Comparison of ENCODE assay signal across 8 mouse cellular contexts in genomic region chr11:31550747-31551613, GRCm38 (mm10).
DNase-seq lines count a peak whose midpoint lies in the region; ATAC-seq lines count a peak whose summit lies in the region.

No protein-coding gene starts in this region.

- peak; percentile 19 for DNase-seq in urinary bladder, postnatal 25 days (ENCODE audit: low spot score)
- DNase-seq in urinary bladder, postnatal 10 days (ENCODE audit: low spot score): no peak
- peak; percentile 75 for DNase-seq in gastrocnemius, postnatal 25 days
- no peak for DNase-seq in left cerebral cortex, postnatal 36 days (ENCODE audit: low spot score in 2 of 2)
- DNase-seq in right cerebral cortex, postnatal 36 days (ENCODE audit: low spot score in 2 of 2): no peak

- H3K4me2 ChIP-seq in kidney, embryonic 16.5 days (replicated peaks; ENCODE audit: low read depth, low read length): no peak overlapping the region
- H3K4me2 ChIP-seq in stomach, embryonic 15.5 days: no peak overlapping the region

- H3K27ac ChIP-seq in kidney, embryonic 16.5 days (ENCODE audit: low read length): peak overlapping the region; percentile 36
- H3K27ac ChIP-seq in stomach, embryonic 15.5 days: no peak overlapping the region

- H3K9me3 ChIP-seq in kidney, embryonic 16.5 days (ENCODE audit: low read length): no peaks in the 10 kb centered on the region; the same call in 1 of the 2 replicates
- no peaks in the 10 kb centered on the region for H3K9me3 ChIP-seq in stomach, embryonic 15.5 days

- 45% methylated on average over 6 of the region's 6 CpGs for WGBS in kidney, embryonic 16.5 days
- 42% methylated on average over 6 of the region's 6 CpGs for WGBS in stomach, embryonic 15.5 days

- no peaks in the 10 kb centered on the region for H3K36me3 ChIP-seq in kidney, embryonic 16.5 days (ENCODE audit: insufficient read depth, low read length)
- no peaks in the 10 kb centered on the region for H3K36me3 ChIP-seq in stomach, embryonic 15.5 days

- H3K9ac ChIP-seq in kidney, embryonic 16.5 days (replicated peaks; ENCODE audit: low read length): no peak overlapping the region
- H3K9ac ChIP-seq in stomach, embryonic 15.5 days: no peak overlapping the region

- H3K27me3 ChIP-seq in kidney, embryonic 16.5 days (ENCODE audit: insufficient read depth, low read length): no peaks in the 10 kb centered on the region
- H3K27me3 ChIP-seq in stomach, embryonic 15.5 days (replicated peaks): no peaks in the 10 kb centered on the region

- intact Hi-C loops in left cerebral cortex, postnatal 36 days (cut with DNase I): no loop called here

- peaks cover 10% of the 10 kb centered on the region; the same call in 1 of the 2 replicates for H3K4me1 ChIP-seq in kidney, embryonic 16.5 days (ENCODE audit: insufficient read depth, low read length)
- no peaks in the 10 kb centered on the region for H3K4me1 ChIP-seq in stomach, embryonic 15.5 days

- peak; percentile 17; the same call in 1 of the 2 replicates for ATAC-seq in kidney, embryonic 16.5 days (ENCODE audit: low FRiP score, low TSS enrichment)
- ATAC-seq in stomach, embryonic 15.5 days (ENCODE audit: insufficient read depth, low FRiP score, low read depth): peak; percentile 43; the same call in 1 of the 2 replicates
- ATAC-seq in monocyte, adult 5-6 weeks (replicated peaks; ENCODE audit: insufficient number of reproducible peaks, low FRiP score, low TSS enrichment, poor library complexity, severe bottlenecking): no peak

- H3K4me3 ChIP-seq in kidney, embryonic 16.5 days (ENCODE audit: low read length): no peak overlapping the region
- H3K4me3 ChIP-seq in stomach, embryonic 15.5 days (replicated peaks): no peak overlapping the region

Comparison
In these comparisons a context has a peak if more than half of its experiments do, and no peak if none do; other contexts are left out.
1. DNase-seq: peak in urinary bladder, postnatal 25 days (single experiment) and gastrocnemius, postnatal 25 days (single experiment); none in urinary bladder, postnatal 10 days (single experiment), left cerebral cortex, postnatal 36 days (0 of 2) and right cerebral cortex, postnatal 36 days (0 of 2).